Mouse (Mus musculus) lung, postnatal 4 days (tissue): ENCODE measurements around the gene Nudt22.

ENCODE experiments used
- DNase-seq, 2 experiments: peaks; one replicate each; pipeline ENCODE4 v3.0.0; 2021

Nudt22 gene

GRCm38 (mm10) chr19:6975537-6976521 lies 20.1 kb downstream of the Nudt22 start, which contains the start of gene Plcb3:
TSS of gene Plcb3 (minus strand) at chr19:6976470.
- DNase-seq, result peak; percentile 76 to 81

- DNase-seq, result peak; percentile 87 to 88
Measured at GRCm38 (mm10) chr19:6974211-6975205, 21.4 kb downstream of the Nudt22 start, which contains the start of gene Ppp1r14b. TSS of gene Ppp1r14b (plus strand) at chr19:6974968.

GRCm38 (mm10) chr19:6973581-6974190 lies 22.2 kb downstream of the Nudt22 start:
- DNase-seq, result no peak

DNA sequence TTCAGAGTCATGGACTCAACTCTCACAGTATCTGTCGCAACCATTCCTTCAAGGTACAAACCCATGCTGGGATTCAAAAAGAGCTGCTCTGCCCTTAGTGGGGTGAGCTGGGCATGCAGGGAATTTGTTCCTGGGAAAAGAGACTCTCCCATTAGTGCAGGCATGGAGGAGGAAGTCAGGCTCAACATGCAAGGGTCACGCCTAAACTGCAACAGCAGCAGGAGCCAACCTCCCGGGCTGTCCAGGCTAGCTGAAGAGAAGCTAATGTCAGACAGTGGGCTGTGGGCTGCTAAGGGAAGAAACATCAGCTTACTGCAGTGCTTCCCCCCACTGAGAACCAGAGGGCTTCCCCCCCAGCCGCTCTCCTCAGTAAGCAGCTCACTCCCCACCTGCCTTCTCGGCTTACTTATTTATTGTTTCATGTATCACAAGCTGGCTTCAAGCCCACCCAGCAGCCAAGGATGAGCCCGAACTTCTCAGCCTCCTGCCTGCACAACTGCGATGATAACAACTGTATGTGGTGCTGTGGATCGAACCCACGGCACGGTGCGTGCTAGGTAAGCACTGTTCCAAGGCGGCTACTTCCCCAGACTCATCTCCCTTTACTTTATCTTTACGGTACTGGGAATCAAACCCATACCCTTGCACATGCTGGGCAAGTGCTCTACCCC lies 23.5 kb downstream of the Nudt22 start:
- DNase-seq, result no peak

DNA sequence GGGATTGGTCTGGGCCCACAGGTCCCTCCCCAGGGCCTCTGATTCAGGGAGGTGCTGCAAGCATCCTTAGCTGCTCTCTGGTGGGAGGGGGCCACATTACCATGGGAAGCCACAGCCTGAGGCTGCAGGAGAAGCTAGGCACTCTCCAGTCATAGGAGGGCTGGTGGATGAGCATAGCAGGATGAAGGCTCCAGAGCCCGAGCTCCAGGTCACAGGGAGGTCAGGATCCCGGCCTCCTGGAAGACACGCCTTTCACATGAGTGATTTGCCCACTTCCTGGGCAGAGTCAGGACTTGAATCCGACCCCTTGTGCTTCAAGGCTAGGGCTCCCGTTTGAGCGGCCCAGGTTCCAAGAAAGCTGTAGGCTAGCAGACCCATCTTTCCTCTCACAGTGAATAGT lies 24.3 kb downstream of the Nudt22 start:
- DNase-seq, result no peak

DNA sequence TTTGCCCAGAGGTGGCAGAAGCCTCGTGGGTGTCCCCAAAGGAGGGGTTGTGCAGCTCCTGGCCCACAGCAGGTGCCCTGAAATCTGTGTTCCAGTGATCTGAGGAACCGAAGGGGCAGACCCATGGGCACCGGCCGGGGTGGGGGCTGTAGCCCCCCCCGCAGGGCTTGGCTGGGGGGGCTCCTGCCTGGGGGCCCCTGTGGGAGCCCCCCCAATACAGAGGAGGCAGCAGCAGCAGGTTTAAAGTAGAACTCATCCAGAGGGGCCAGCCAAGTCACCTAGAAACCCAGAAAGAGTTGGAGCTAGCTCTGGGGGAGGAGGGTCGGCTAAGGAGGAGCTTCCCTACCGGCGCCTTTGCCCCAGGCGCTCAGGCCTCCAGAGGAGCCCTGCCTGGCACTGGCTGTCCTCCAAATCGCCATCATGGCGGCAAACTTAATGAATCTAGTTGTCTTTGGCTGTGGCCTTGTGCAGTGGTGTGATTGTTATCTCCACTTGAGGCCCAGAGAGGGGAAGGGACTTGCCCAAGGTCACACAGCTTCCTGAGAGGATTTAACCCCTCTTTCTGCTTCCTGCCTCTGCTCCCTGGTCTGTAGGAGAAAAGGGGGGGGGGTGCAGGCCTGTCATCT lies 25.3 kb downstream of the Nudt22 start:
- DNase-seq, result no peak

- peak; percentile 87 for DNase-seq
Measured at GRCm38 (mm10) chr19:6969665-6970381, 26.1 kb downstream of the Nudt22 start.

DNA sequence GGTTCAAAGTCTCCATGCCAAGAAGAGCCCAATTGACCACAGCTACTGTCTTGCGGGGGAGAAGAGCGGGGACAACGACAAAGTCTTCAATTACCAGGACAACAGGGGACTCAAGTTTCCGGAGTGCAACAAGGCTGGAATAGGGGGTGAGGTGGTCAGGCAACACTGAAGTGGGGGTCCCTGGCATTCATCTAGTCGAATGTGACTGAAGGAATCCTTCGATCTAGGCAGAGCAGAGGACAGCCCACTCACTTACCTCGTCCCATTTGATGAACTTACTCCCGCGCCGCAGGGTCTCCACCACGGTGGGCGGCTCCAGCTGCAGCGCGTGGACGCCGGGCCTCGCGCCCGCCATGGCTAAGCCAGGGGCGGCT lies 26.6 kb downstream of the Nudt22 start:
- DNase-seq, result no peak

GRCm38 (mm10) chr19:6968491-6969271 lies 27.2 kb downstream of the Nudt22 start:
- DNase-seq, result peak; percentile 61

DNA sequence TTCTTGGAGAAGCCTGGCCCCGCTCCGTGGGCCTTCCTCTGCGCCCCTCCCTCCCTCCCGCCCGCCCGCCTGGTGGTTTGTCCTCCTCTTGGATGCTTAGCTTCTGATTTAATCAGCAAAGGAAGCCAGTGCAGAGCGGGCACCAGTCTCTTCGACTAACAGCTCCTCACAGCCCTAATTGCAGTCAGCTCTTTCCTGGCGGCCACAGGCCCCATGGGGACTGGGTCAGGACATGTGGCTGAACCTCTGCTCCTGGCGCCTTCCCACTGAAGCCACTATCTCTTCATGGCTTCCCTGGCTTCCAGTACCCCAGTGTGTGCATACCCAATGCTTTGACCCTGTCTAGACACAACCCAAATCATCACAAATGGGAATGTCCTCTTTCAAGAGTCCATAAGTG lies 39.5 kb downstream of the Nudt22 start:
- DNase-seq, result no peak

DNA sequence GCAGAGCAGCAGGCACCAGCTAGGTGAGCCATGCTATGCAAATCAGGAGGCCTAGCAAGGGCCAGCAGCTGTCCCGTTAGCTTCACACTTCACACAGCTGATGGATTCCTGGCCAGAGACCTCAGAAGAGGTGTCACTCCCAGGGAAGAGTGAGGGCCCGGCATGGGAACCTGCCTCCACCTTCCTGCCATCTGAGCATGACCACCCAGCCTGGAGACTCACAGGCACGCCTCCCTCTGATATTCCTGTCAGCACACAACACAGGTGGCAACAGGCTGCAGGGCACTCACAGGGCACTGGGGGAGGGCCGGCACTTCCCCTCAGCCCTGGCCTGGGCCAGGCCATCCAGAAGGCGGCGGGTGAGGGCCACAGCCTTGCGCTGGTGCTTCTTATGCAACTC lies 40.5 kb downstream of the Nudt22 start:
- no peak for DNase-seq

- DNase-seq, result peak; percentile 80 to 83
Measured at GRCm38 (mm10) chr19:6954046-6954445, 41.9 kb downstream of the Nudt22 start.

DNA sequence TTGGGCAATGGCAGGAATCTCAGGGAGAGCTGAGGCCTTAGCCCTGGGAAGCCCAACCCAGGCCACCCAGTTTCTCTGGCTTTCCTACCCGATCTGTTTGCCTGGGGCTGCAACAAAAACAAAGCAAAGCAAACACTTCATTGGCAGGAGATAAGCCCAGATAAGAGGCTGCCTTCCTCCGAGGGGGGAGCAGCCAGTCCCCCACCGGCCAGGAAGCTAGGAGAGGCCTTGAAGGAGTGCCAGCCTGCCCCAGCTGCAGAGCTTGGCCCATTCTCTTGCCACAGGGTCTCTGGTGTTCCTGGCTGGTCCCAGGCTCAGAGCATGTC lies 43.2 kb downstream of the Nudt22 start:
- peak; percentile 82 to 92 for DNase-seq

DNA sequence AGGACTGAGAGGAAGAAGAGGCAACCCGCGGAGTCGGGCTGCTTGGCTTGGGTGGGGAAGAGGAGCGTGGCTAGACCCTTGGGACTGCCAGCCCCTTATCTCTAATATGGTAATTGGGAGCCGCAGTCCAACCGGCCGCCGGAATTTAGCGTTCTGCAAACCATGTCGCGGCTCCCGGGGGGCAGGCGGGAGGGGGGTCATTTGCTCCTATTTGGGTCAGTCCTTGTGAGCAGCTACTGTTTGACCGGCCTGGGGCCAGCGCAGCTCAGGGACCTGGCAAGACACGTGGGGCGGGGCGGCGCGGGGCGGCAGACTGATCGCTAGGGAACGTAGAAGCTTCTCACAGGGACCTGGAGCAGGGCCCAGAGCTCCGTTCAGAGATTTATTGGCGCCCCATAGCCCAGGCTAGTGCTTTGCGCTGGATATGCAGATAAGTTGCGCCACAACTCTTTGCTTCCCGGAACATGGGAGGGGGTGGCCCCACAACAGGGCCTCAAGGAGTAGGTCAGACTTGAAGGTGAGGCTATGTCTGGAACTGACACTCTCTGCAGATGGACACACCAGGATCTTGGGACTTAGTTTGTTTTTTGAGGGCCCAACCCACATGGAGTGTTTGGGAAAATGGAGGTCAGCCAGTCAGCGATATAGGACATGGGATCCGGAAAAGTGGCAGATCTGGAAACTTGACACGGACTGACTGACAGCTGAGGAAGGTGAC lies 43.8 kb downstream of the Nudt22 start:
- DNase-seq, result peak; percentile 87 to 93

DNA sequence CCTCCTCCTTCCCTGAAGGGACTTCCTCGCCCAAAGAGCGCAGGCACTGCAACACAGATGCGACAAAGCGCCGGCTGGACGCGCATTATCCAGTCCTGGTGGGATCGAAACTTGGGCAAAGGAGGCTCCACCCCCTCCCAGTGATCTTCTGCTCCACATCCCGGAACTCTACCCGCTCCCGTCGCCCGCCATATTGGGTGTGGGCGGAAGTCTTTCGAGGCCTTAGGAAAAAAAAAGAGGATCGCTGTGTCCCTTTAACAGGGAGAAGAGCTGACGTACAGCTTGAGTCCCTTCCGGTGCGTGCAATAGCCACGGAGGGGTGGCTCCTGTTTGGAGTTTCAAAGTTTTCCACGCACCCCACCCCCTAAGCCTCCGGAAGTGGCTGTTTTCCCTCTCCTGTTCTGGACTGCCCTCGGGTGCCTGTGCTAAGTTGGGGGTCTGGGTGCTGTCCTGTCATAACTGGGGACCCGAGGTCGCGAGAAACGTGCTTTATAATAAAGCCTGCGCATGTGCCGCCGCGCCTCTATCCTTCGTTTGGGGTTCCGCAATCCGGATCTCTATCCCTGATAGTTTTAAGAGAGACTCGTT lies 44.4 kb downstream of the Nudt22 start:
- DNase-seq, result peak; percentile 95 to 98

DNA sequence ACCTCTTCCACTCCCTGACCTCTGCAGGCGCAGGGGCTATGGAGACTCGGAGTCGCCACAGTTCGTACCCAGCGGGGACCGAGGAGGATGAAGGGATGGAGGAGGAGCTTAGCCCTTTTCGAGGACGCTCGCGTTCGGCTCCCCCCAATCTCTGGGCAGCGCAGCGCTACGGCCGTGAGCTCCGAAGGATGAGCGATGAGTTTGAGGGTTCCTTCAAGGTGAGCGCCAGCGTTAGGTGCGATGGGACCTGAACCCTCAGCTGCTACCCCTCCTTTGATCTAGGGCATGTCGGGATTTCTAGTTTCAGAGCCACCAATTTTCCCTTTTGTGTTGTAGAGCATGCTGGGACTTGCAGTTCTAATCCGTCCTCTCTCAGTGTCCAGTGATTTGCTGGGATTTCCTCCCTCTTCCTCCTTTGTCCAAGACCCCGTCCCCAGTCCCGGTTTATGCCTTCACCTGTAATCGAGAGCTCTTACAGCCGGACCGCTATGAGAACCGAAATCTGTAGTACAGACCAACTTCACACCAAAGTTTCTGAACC lies 45.2 kb downstream of the Nudt22 start:
- DNase-seq, result peak; percentile 60 to 64

GRCm38 (mm10) chr19:6949951-6950350 lies 46.0 kb downstream of the Nudt22 start:
- DNase-seq, result no peak

- DNase-seq, result no peak
Measured at GRCm38 (mm10) chr19:6949532-6949931, 46.4 kb downstream of the Nudt22 start.

- DNase-seq, result peak in 1 of 2 experiments; percentile 19
Measured at GRCm38 (mm10) chr19:6948186-6948585, 47.7 kb downstream of the Nudt22 start.
